Mouse (Mus musculus): ENCODE measurements around the gene Gtf2i. TPM values are rescaled to one million over a fixed set of nuclear protein-coding genes. Genes with fewer than 3 reads are reported as not detected.
A peak's percentile ranks its signal among the peaks of the same experiment; 100 is the strongest.

Gtf2i gene
- total RNA-seq, 2 experiments from 2014 or later: 63.1 to 142 TPM

DNA sequence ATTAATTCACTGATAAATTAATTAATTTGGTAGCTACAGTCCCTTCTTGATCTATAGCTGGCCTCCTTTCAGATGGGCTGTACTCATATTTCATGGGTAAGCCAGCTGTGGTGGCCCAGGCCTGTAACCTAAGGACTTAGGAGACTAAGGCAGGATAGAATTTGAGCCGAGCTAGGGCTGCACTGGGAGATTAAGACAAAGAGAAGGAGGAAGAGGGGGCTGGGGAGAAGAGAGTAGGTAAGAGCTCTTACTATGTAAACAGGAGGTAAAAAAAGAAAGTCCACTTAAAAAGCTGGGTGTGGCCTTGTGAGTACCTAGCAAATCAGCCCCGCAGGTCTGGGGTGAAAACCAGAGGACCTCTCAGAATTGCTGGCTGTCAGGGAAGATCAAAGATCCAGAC lies 9.3 kb upstream of the Gtf2i start:
- ATAC-seq (replicated peaks; ENCODE audit: poor library complexity, severe bottlenecking): no peak

DNA sequence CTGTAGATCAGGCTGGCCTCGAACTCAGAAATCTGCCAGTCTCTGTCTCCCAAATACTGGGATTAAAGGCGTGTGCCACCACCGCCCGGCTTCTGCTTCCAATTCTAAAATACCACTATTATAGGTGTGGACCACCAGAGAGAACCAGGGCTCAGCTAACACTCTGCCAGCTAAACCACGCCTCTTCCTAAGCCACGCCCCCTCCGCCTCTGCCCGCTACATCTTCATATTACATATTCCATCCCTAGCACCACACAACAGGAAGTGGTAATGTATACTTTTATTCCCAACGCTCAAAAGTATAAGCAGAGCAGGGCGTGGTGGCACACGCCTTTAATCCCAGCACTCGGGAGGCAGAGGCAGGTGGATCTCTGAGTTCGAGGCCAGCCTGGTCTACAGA lies 8.8 kb upstream of the Gtf2i start:
- ATAC-seq (replicated peaks; ENCODE audit: poor library complexity, severe bottlenecking): peak; percentile 99

DNA sequence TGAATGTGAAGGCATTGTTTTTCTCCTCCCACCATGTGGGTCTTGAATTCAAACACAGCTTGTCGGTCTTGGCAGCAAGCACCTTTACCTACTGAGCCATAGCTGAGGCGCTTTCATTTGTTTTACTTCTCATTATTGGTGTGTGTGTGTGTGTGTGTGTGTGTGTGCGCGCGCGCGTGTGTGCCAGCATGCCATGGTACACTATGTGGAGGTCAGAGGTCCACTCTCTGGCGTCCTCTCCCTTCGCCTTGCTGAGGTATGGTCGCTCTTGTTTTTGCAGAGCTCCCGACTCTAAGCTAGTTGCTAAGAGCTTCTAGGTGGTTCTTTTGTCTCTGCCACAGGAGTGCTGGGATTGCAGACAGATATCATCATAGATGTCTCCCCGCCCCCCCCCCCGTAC lies 7.8 kb upstream of the Gtf2i start:
- no peak for ATAC-seq (replicated peaks; ENCODE audit: poor library complexity, severe bottlenecking)

DNA sequence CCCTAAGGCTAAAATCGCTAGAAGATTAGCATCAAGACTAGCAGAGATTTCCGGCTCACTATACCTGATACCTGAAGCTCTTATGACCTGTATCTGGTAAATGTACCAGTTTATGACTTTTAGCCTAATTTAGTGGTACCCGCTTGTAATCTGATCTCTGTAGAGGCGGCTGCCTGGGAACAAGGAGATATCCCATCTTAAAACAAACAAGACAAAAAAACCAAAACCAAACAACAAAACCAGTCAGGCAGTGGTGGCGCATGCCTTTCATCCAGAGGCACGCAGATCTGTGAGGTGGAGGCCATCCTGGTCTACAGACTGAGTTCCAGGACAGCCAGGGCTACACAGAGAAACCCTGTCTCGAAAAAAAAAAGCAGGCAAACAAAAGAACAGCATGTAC lies 7.1 kb upstream of the Gtf2i start:
- no peak for ATAC-seq (replicated peaks; ENCODE audit: poor library complexity, severe bottlenecking)

DNA sequence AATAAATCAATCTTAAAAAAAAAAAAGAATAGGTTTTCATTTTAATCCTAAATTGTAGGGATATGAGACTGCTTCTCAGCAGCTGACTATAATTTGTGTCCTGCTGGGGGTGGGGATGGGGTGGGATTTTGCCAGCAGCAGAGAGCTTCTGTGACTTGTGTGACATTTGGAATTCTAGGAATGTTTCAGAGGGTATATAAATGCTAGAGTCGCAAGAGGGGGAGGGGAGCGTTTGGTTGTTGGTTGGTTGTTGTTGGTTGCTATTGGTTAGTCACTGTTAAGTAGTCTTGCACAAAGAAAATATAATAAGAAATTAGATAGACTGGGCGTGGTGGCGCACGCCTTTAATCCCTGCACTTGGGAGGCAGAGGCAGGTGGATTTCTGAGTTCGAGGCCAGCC lies 4.3 kb upstream of the Gtf2i start:
- no peak for ATAC-seq (replicated peaks; ENCODE audit: poor library complexity, severe bottlenecking)

DNA sequence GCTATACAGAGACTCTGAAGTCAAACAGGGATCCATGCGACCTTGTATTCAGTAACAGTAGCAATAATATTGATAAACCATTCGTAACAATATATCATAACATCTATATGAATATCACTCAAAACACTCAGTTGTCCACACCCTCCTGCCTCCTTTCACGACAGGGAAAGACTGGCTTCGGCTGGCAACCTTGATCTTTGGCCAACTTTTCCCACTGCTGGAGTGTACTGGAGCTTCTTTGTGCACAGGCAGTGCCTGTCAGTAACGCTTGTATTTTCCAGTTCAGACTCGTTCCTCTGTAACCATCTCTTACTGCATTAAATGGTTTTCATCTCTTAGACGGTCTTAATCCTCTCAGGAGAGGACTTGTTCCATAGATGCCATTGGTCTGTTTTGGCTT lies 2.2 kb upstream of the Gtf2i start:
- ATAC-seq (replicated peaks; ENCODE audit: poor library complexity, severe bottlenecking): no peak

DNA sequence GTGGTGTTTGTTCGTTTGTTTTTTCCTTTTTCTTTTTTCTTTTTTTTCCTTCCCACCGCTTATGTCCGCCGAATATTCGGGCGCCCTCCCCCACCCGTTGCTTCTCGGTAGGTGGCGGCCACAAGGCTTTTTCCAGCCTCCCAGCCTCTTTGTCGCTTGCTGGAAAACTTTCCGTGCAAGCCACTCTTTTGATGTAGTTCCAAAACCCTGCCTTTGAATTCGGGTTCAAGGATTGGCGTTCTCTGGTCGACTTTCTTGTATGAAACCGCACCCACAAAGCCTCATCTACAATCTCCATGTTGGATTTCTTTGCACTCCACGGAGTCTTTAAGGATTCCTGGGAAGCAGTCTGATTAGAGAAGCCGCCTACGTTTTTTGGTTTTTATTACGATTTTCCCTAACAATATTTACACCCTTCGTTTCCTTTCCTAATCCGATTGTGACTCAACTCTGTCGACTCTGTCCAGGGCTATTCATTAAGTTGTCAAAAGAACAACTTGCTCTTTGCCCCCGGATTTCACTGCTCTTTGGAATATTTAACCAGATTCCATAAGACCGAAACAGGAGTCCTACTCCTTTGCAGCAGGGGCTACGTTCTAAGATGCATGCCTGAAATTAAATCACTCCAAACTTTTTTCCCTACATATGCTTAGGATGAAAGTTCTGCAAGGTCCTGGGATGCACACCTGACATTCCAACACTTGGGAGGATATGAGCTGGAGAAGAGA lies 1.2 kb upstream of the Gtf2i start:
- ATAC-seq (replicated peaks; ENCODE audit: poor library complexity, severe bottlenecking): no peak

DNA sequence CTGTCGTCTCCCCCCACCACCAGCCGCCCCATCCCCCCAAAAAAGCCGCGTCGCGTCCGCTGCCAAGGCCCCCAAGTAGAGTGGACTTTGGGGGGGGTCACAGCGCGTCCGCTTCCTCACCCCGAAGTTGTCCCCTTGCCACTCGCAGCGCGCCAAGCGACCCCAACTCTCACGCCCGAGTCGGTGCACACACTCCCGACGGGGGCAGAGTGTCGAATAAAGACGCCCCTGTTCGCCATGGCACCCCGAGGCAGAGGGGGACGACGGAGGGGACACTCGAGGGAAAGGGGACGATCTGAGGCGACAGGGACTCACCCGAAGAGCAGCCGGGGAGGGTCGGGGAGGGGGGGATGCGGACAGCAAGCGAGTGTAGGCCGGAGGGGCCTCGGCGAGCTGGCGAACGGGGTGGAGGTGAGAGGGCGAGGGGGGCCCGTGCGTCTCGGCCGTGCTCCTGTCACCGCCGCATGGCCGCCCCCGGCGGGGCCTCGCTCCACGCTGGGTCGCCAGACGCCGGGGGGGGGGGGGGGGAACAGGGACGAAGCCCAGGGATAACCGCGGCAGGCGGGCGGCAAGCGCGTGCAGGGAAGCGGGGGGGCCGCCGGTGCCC lies 389 bp downstream of the Gtf2i start:
- ATAC-seq (replicated peaks; ENCODE audit: poor library complexity, severe bottlenecking): peak; percentile 23

DNA sequence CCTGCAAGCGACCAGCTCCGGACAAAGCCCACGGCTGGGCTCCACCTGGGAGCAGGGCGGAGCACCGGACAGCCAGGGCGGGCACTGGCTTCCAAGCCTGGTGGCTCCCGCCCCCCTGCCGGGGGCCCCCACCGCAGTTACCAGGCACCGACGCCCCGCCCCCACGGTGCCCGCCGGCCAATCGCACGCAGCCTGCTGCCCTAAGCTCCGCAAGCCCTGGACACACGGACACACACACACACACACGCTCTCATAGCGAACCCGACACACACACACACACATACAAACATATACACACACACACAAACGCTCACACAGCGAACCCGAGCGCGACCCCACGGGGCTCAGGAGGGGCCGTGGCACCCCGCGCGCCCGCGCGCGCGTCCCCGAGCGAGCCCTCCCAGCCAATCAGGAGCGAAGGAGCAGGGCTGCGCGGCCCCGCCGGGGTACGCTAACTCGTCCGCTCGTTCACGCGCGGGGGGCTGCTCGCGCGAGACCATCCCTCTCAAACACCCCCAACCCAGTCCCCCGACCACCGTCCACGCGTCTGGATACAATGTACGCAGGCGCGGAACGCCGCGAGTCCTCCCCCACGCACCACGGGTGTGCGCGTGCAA lies 1.0 kb downstream of the Gtf2i start:
- peak; percentile 78 for ATAC-seq (replicated peaks; ENCODE audit: poor library complexity, severe bottlenecking)

DNA sequence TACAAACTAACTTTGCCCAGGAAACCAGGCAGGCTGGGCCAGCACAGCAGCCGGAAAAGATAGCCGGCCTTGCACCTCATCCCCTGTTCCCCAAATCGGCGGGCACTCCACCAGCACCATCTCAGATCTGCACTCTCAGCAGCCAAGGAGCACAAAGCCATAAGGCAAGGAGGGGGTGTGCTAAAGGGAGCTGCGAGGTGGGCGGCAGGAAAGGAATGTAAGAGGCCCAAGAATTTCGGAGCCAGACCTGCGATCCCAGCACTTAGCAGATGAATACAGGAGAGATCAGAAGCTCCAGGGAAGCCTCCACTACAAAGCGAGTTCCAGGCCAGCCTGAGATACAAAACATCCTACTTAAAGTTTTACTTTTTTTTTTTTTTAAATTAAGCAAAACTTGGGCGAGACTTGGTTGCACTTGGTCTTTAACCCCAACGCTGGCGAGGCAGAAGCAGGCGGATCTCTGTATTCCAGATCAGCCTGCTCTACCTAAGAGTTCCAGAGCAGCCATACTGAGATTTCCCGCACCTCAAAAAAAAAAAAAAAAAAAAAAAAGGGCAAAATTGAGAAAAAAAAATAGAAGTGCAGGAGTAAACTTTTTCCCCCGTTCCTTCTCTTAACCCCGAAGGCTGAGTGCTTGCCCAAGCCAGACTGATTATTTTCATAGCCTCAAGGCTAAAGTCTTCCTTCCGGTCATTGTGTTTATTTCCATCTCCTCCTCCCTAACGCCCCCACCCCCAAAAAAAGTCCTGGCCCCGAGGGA lies 1.7 kb downstream of the Gtf2i start:
- ATAC-seq (replicated peaks; ENCODE audit: poor library complexity, severe bottlenecking): no peak

DNA sequence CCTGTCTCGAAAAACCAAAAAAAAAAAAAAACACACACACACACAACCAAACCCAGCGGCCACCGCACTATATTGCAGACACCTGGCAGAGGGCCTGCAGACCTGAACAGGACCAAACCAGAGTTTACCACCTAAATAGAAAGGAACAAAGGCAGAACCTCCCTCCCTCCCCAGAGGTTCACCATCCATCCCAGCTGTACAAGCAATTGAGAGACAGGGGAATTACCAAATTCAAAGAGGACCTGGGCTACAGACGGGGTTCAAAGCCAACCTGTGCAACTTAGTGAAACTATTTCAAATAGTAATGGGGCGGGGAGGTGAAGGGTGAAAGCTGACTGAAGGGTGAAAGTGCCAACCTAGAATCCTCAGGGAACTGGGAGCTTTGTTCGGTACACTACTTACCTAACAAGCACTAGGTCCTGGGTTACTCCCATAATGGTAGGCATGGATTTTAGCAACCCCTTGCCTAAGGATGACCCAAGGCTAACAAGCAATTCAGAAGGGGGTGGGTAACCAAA lies 2.6 kb downstream of the Gtf2i start:
- no peak for ATAC-seq (replicated peaks; ENCODE audit: poor library complexity, severe bottlenecking)

DNA sequence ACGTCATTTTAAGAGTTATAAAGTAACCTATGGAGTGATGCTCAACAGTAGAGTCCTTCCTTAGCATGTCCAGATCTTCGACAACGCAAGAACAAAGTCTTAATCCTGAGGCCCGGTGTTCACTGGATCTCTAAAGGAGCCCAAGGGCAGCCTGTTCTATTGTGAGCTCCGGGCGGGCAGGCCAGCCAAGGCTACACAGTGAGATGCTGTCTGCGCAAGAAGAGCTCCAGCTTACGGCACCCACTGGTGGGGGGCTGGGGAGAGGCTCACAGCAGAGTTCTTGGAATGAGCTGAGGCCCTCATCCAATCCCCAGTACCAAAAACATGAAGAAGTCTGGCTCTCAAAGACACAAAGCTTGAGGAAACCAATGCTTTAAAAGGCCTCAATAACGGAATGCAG lies 4.4 kb downstream of the Gtf2i start:
- no peak for ATAC-seq (replicated peaks; ENCODE audit: poor library complexity, severe bottlenecking)

DNA sequence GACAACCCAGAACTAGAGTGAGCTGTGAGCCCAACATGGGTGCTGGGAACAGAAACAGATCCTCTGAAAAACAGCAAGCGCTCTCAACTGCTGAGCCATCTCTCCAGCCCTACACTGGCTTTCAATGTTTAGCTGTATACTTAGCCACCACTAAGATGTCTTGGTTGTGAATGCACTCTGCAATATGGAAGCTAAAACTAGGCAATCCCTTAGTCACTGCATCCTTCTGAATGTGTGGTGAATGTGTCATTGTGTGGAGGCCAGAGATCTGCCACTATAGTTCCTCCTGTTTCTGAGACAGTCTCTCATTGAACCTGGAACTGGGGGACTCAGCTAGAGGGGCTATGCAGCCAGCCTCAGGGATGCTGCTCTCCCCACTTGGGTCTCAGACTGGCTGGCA lies 5.2 kb downstream of the Gtf2i start:
- ATAC-seq (replicated peaks; ENCODE audit: poor library complexity, severe bottlenecking): no peak

DNA sequence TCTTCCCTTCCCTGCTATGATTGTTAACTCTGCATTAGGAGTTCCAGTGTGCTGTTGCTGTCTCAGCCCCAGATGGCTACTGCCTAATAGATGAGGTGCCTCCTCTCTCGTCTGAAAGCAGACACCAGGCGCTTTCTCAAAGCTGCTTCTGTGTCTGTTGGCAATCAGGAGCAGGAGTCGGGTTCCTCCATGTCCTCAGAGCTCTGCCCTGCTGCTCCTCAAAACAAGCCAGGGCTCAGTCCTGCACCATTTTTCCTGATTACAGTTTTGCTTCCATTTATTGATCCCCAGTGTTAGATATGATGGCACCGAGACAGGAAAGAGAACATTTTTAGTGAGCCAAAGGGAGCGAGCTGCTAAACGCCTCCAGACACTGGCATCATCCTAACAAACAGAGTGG lies 9.9 kb downstream of the Gtf2i start:
- no peak for ATAC-seq (replicated peaks; ENCODE audit: poor library complexity, severe bottlenecking)

DNA sequence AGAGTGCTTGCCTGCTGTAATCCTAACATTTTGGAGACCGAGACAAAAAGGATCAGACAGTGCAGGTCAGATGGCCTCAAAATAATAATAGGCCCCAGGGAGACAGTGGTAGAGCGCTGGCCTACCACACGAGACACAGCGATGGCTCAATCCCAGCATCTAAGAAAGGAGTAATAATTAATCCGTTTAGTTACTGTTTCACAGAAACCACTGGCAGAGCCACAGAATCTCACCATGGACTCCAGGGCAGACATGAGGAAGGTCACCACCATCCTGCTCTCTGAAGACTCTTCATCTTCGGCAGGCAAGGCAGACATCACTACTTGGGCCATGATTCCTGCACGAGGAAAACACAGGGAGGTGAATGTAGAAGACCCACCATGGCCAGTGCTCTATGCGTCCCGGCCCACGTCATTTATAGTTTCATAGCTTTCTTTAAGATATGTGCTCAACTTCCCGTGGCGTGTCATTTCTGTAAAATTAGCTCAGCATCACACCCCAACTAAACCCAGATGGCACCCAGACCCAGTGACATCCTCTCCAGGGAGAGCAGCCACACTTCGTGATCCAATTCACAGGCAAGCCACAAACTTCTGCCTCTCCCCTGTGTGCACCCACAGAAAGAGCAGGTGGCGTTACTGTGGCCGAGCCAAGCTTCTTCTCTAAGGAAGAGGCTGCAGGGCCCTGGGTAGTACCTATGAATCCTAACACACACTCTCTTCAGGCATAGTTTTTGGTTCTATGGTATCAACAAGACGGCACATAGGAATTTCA lies 19.1 kb downstream of the Gtf2i start:
- ATAC-seq (replicated peaks; ENCODE audit: poor library complexity, severe bottlenecking): no peak

DNA sequence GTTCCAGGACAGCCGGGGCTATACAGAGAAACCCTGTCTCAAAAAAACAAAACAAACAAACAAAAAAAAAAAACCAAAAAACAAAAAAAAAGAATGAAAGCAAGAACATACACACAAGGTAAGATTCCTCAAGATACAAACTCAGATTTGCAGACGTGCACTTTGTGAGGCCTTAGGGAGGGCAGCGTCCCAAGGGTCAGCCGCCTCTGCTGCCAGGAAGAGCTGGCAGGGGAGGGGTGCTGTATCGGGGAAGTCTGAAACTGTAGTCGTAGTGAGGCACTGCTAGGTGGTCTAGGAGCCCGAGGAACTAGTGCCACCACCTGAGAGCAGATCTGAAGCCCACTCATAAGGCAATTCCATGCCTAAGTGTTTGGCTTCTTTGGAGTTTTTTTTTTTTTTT lies 20.0 kb downstream of the Gtf2i start:
- no peak for ATAC-seq (replicated peaks; ENCODE audit: poor library complexity, severe bottlenecking)

DNA sequence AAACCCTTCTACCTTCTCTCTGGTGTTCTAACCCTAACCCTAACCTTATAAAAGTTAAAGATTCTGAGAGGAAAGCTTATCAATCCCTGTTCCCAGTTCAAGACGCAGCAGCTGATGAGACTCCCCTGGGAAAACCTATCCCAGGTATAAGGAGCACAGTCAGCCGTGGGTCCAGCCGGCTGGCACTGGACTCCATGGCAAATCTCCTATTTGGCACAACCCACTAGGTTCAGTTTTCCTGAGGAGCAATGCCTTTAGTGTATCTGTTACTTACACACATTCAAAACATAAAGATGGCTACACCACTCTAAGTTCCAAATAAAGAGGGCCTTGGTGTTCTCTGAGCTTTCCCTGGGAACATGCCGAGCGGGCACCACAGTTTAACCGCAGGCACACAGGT lies 23.5 kb downstream of the Gtf2i start:
- no peak for ATAC-seq (replicated peaks; ENCODE audit: poor library complexity, severe bottlenecking)

DNA sequence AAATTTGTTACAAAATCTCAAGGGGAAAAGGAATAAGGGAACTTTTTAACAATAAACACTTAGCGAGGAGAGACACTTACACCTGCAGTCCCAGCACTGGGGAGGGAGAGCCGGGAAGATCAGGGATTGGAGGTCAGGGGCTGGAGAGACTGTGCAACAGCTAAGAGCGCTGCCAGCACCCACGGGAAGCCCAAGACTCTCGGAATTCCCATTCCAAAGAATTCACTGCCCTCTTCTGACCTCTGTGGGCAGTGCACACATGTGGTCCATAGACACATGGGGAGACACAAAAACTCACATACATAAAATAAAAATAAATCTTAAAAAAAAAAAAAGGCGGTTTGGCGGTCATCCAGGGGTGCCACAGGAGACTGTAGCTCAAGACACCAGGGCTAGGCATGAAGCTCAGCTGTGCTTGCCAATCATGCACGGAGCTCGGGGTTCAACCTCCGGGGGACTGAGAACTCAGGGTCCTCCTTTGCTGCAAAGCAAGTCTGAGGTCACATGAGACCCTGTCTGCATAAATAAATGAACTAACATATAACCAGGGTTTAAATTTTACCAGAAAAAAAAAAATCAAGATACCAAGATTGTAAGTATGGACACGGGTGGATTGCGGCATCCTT lies 24.5 kb downstream of the Gtf2i start:
- no peak for ATAC-seq (replicated peaks; ENCODE audit: poor library complexity, severe bottlenecking)

DNA sequence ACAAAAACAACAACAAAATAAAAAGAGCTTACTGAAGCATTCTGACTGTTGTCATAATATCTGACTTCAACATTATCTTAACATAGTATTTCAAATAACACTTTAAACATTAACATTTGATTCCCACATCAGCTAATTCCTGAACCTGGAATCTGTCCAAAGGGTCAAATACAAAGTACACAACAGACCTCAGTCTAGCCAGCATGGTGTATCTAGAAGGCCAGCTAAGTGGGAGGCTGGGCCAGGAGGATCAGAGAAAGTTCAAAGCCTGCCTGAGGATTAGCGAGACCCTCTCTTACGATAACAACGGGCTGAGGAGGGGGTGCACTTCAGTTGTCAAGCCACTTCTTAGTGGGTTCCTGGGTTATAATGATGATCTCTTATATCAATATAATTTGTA lies 26.5 kb downstream of the Gtf2i start:
- ATAC-seq (replicated peaks; ENCODE audit: poor library complexity, severe bottlenecking): no peak

DNA sequence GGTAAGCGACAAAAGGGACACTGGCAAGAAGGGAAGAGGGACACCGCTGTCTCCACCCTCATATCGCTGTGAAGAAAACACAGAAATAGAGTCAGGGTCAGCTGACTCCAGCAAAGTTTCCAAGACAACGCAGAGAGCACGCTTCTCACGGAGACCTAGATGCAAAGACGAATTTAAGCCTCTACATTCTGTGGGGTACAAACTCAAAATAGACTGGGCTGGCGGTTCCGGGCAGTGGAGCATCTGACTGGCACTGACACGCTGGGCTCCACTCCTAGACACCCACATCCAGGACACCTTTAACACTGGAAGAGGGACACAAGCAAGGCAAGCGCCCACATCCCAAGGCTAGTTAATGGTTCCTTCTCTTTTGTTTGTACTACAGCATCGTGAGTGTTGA lies 29.6 kb downstream of the Gtf2i start:
- no peak for ATAC-seq (replicated peaks; ENCODE audit: poor library complexity, severe bottlenecking)

Measured in granulocyte monocyte progenitor cell, adult 5-6 weeks (primary cell).